Mouse (Mus musculus) liver, embryonic 14.5 days (tissue): ENCODE data around the gene Ppp2r5e. TPM values are rescaled to one million over a fixed set of nuclear protein-coding genes. Genes with fewer than 3 reads are reported as not detected.

Source experiments
- ATAC-seq: fragments of 200-750 bp; cut with Nextera tagmentation; 2 replicates; pipeline ENCODE4 v1.8.0; 2017; ENCODE audit warnings: moderate number of reproducible peaks, mild to moderate bottlenecking, moderate library complexity; ENCODE audit not compliant: insufficient read depth
- DNase-seq, 3 experiments: peaks; one replicate each; pipeline ENCODE4 v3.0.0-alpha.2; 2012 to 2013; ENCODE audit warnings: low read depth in 3 of 3, low spot score in 3 of 3
- H3K27ac ChIP-seq: fragments of 300-500 bp; sonication (generic); 2 replicates; pipeline ENCODE4 v1.5.1; 2014; ENCODE audit warnings: moderate library complexity, mild to moderate bottlenecking, control low read depth, inconsistent platforms
- H3K27me3 ChIP-seq: fragments of 300-500 bp; sonication (generic); 2 replicates; pipeline ENCODE4 v1.6.1; 2014; ENCODE audit warnings: mild to moderate bottlenecking, low read length, moderate library complexity; ENCODE audit not compliant: control insufficient read depth, insufficient read depth
- H3K36me3 ChIP-seq: fragments of 300-500 bp; sonication (generic); replicated peaks from 2 replicates; pipeline ENCODE4 v1.6.1; 2014; ENCODE audit warnings: low read depth; ENCODE audit not compliant: control insufficient read depth, insufficient read depth
- H3K4me1 ChIP-seq, 2 experiments: fragments of 200-500 bp in 1 of 2; fragments of 300-500 bp in 1 of 2; sonication (generic) in 1 of 2; replicated peaks; 2 replicates each; pipeline ENCODE4 v1.6.1; 2012 to 2014; ENCODE audit warnings: antibody characterized with exemption in 1 of 2, inconsistent platforms in 1 of 2, low read length in 1 of 2; ENCODE audit not compliant: control insufficient read depth in 2 of 2, insufficient read depth in 2 of 2
- H3K4me2 ChIP-seq: fragments of 300-500 bp; sonication (generic); 2 replicates; pipeline ENCODE4 v1.6.1; 2014; ENCODE audit warnings: low read depth, mild to moderate bottlenecking, control low read depth, moderate library complexity
- H3K4me3 ChIP-seq, 2 experiments: fragments of 200-500 bp in 1 of 2; fragments of 300-500 bp in 1 of 2; sonication (generic) in 1 of 2; 2 replicates each; pipeline ENCODE4 v1.5.1; 2012 to 2014; ENCODE audit warnings: low read depth in 2 of 2, low read length in 2 of 2, mild to moderate bottlenecking in 2 of 2, control low read depth in 1 of 2, inconsistent platforms in 1 of 2, moderate library complexity in 1 of 2; ENCODE audit not compliant: insufficient read depth in 1 of 2
- H3K9ac ChIP-seq: fragments of 300-500 bp; sonication (generic); replicated peaks from 2 replicates; pipeline ENCODE4 v1.6.1; 2014; ENCODE audit warnings: mild to moderate bottlenecking, control low read depth, moderate library complexity
- H3K9me3 ChIP-seq: fragments of 300-500 bp; sonication (generic); 2 replicates; pipeline ENCODE4 v1.6.1; 2016; ENCODE audit warnings: low read length, mixed read lengths; ENCODE audit not compliant: control insufficient read depth
- CTCF ChIP-seq: IDR thresholded peaks from 2 replicates; pipeline ENCODE4 v1.5.1; 2016; ENCODE audit warnings: antibody characterized with exemption, low read depth, control low read depth
- EP300 ChIP-seq: IDR thresholded peaks from 2 replicates; pipeline ENCODE4 v1.6.1; 2016; ENCODE audit warnings: antibody characterized with exemption, low read depth
- WGBS: fragments of 180-500 bp; shearing (Covaris S2); extraction: QIAGEN DNeasy Blood & Tissue Kit; methylation state at CpG from one replicate; pipeline ENCODE4 v1.1.7; 2014; ENCODE audit not compliant: insufficient replicate concordance; 5-methylcytosine and 5-hydroxymethylcytosine counted together
- polyA plus RNA-seq, 2 experiments: library from polyadenylated mRNA; depleted of rRNA in 1 of 2; stranded (reverse) in 1 of 2; unstranded in 1 of 2; fragments of >200 nt; fragmentation: Nextera tagmentation in 1 of 2; extraction: Ambion mirVana in 1 of 2; gene quantifications; 2 replicates each; pipeline versions ENCODE4 v1.2.1 to v1.2.3; 2012 to 2014

Ppp2r5e gene
- polyA plus RNA-seq, 2 experiments: 5.0 to 6.8 TPM

DNA sequence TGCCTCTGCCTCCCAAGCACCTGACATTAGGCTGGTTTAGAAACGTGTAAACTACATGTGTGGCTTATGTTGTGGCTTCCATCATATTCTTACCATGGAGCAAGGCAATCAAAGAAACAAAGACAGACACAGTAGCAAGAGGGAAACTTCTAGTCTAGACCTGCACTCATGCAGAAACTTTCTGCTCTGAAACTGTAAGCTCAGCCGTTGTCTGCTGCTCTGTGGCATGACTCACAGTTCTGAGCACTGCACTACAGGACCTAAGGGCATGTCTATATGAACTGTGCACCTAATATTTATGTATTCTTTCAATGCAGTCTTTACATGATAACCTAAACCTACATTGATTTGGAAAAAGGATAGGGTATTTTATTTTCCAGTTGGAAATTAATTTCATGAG is 51.8 kb downstream of the Ppp2r5e start:
- no peaks in the 10 kb centered on the region for H3K36me3 ChIP-seq
- H3K27me3 ChIP-seq: no peaks in the 10 kb centered on the region
- peaks cover 0 to 5% of the 10 kb centered on the region in 2 experiments; a peak in 2 of 4 replicates for H3K4me1 ChIP-seq
- no peak for TF ChIP-seq EP300
- no peak for TF ChIP-seq CTCF
- DNase-seq (no peak), ATAC-seq (no peak)
- 72% methylated on average over 2 of the region's 2 CpGs for WGBS
- H3K4me2 ChIP-seq: no peak overlapping the region
- no peak overlapping the region for H3K27ac ChIP-seq
- no peak overlapping the region for H3K4me3 ChIP-seq
- no peak overlapping the region for H3K9ac ChIP-seq
- no peaks in the 10 kb centered on the region for H3K9me3 ChIP-seq

DNA sequence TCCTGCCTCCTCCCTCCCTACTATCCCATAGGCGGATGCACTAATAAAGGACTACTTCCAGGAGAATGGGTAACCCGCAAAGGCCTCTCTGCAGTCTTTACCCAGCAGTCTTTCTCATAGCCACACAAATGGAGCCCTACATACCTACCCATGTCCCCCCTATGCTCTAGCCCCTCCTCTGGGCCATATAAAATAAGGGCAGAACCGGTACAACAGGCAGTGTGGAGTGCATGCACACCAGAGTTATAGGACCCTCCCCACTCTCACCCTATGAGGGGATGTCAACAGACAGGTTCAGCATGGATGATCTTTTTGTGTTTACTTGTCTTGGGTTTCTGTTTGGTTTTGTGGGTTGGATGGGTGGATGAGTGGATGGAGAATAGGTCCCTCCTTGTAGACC is 52.7 kb downstream of the Ppp2r5e start:
- H3K9me3 ChIP-seq: no peaks in the 10 kb centered on the region
- H3K27ac ChIP-seq: no peak overlapping the region
- H3K9ac ChIP-seq: no peak overlapping the region
- H3K27me3 ChIP-seq: no peaks in the 10 kb centered on the region
- H3K4me2 ChIP-seq: no peak overlapping the region
- peaks cover 0 to 5% of the 10 kb centered on the region in 2 experiments; a peak in 2 of 4 replicates for H3K4me1 ChIP-seq
- H3K4me3 ChIP-seq: no peak overlapping the region
- DNase-seq (no peak), ATAC-seq (no peak)
- no peak for TF ChIP-seq CTCF
- 73% methylated on average over 3 of the region's 3 CpGs for WGBS
- no peaks in the 10 kb centered on the region for H3K36me3 ChIP-seq

DNA sequence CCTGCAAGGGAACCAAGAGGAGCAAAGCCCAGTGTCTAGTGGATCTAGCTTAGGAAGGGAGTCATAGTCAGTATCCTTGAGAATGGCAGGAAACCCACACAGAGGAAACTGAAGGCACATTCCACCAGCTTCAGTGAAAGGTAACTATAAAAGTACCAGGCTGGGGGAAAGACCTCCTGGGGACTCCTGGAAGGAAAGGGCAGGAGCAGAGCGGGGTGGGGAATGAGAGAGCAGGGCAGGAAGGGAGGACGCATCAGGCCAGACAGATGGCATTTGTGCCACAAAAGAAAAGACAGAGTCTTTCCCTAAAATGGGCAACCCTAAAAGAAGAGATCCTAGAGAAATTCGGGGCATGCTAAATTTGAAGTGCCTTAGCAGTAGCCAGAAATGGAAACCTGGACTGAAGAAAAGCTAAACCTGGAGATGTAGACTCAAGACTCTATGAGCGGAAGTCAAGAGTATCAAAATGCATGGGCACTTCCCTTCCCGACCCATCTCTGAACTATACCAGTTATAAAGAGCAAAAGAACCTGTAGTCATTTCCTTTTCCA is 55.3 kb downstream of the Ppp2r5e start:
- 78% methylated on average over 5 of the region's 5 CpGs for WGBS
- Histone ChIP-seq H3K27me3 (no peaks in the 10 kb centered on the region), H3K36me3 (no peaks in the 10 kb centered on the region), H3K9me3 (no peaks in the 10 kb centered on the region), H3K4me2 (no peak overlapping the region), H3K27ac (no peak overlapping the region), H3K9ac (no peak overlapping the region), H3K4me1 (peaks cover 0 to 14% of the 10 kb centered on the region in 2 experiments; a peak in 3 of 4 replicates), H3K4me3 (no peak overlapping the region)
- no peak for TF ChIP-seq EP300
- TF ChIP-seq CTCF: no peak
- DNase-seq (no peak), ATAC-seq (no peak)

DNA sequence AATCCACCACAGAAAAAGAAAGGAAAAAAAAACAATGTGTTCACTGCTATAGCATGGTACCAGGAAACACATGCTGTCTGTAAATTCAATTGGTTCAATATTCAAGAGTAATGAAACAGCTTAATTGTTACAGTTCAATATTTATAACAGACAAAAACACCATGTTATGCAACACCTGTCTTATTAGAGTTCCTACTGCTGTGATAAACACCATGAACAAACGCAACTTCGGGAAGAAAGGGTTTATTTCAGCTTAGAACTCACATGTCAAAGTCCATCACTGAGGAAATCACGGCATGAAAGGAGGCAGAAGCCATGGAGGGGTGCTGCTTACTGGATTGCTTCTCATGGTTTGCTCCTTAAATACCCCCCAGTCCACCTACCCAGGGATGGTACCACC is 56.8 kb downstream of the Ppp2r5e start:
- Histone ChIP-seq H3K4me1 (peaks cover 0 to 14% of the 10 kb centered on the region in 2 experiments; a peak in 3 of 4 replicates), H3K4me2 (no peak overlapping the region), H3K4me3 (no peak overlapping the region), H3K27me3 (no peaks in the 10 kb centered on the region), H3K27ac (no peak overlapping the region), H3K9me3 (no peaks in the 10 kb centered on the region), H3K36me3 (no peaks in the 10 kb centered on the region), H3K9ac (no peak overlapping the region)
- no peak for ATAC-seq
- DNase-seq: no peak
- TF ChIP-seq EP300 (no peak), CTCF (no peak)
- WGBS: 71% methylated on average over 3 of the region's 3 CpGs

GRCm38 (mm10) chr12:75537673-75538423 is 58.2 kb downstream of the Ppp2r5e start:
- DNase-seq: no peak
- no peak overlapping the region for H3K9ac ChIP-seq
- H3K4me2 ChIP-seq: no peak overlapping the region
- H3K27ac ChIP-seq: no peak overlapping the region
- ATAC-seq: no peak
- H3K27me3 ChIP-seq: no peaks in the 10 kb centered on the region
- H3K9me3 ChIP-seq: no peaks in the 10 kb centered on the region
- H3K36me3 ChIP-seq: no peaks in the 10 kb centered on the region
- 70% methylated on average over 6 of the region's 6 CpGs for WGBS
- TF ChIP-seq EP300: no peak
- no peak for TF ChIP-seq CTCF
- H3K4me3 ChIP-seq: no peak overlapping the region
- peaks cover 0 to 12% of the 10 kb centered on the region in 2 experiments; a peak in 3 of 4 replicates for H3K4me1 ChIP-seq
